In the genomic region with DNA sequence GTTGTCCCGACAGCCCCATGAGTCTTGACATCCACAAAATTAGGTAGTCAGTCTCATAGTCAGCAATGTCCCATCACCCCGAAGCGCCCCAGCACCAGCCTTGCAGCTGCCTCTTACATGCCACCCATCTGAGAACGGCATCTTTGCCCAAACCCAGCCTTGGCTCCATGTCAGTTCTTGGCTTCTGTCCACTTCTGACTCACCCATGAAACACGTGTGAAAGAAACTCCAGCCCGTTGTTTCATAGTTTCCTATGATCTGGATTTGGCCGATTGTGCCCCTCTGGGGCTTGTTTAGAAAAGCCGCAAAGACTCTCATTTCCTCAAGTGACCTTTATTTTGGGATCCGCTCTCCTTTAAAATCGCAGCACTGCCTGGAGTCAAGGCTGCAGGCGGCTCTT, we compare ENCODE assay signal across 10 mouse cellular contexts. TPM values are rescaled to one million over a fixed set of nuclear protein-coding genes. Genes with fewer than 3 reads are reported as not detected.
A peak's percentile ranks its signal among the peaks of the same experiment; 100 is the strongest.
DNase-seq lines count a peak whose midpoint lies in the region; ATAC-seq and TF ChIP-seq lines count a peak whose summit lies in the region.
"Had no signal": no experiment of that assay in that cellular context is flagged by ENCODE, and none has a peak within 500 bp of the region (broad histone marks: within the 10 kb centered on the region; RNA-seq: fewer than 3 reads in every experiment).

No protein-coding gene starts in this region.

- no peak overlapping the region for H3K4me3 ChIP-seq in forebrain, postnatal 0 days (ENCODE audit: low read depth, low read length)
- H3K4me3 ChIP-seq in forebrain, embryonic 16.5 days (replicated peaks; ENCODE audit: low read length) = no peak overlapping the region
- H3K4me3 ChIP-seq in liver, embryonic 11.5 days (ENCODE audit: low read depth, low read length) = no peak overlapping the region

- no peaks in the 10 kb centered on the region for H3K27me3 ChIP-seq in forebrain, postnatal 0 days (ENCODE audit: insufficient read depth, low read length)
- no peaks in the 10 kb centered on the region for H3K27me3 ChIP-seq in forebrain, embryonic 16.5 days (replicated peaks; ENCODE audit: control insufficient read depth, insufficient read depth, low read length)
- H3K27me3 ChIP-seq in liver, embryonic 11.5 days (replicated peaks; ENCODE audit: control insufficient read depth, insufficient read depth, low read length) = no peaks in the 10 kb centered on the region

- H3K36me3 ChIP-seq in forebrain, postnatal 0 days (ENCODE audit: insufficient read depth) = peaks cover 16% of the 10 kb centered on the region
- H3K36me3 ChIP-seq in forebrain, embryonic 16.5 days (ENCODE audit: control insufficient read depth, insufficient read depth) = peaks cover 2% of the 10 kb centered on the region; the same call in 1 of the 2 replicates
- peaks cover 1% of the 10 kb centered on the region; the same call in 1 of the 2 replicates for H3K36me3 ChIP-seq in liver, embryonic 11.5 days (ENCODE audit: control insufficient read depth, insufficient read depth, low read length)

- peaks cover 25% of the 10 kb centered on the region for H3K4me1 ChIP-seq in forebrain, postnatal 0 days (ENCODE audit: insufficient read depth)
- peaks cover 37% of the 10 kb centered on the region for H3K4me1 ChIP-seq in forebrain, embryonic 16.5 days (replicated peaks; ENCODE audit: control insufficient read depth, insufficient read depth, low read length)
- peaks cover 16% of the 10 kb centered on the region for H3K4me1 ChIP-seq in liver, embryonic 11.5 days (replicated peaks; ENCODE audit: control insufficient read depth, insufficient read depth, low read length)

- DNase-seq in forebrain, postnatal 0 days = peak; percentile 66
- DNase-seq in urinary bladder, postnatal 25 days (ENCODE audit: low spot score) = peak; percentile 59
- DNase-seq in urinary bladder, postnatal 10 days (ENCODE audit: low spot score) = no peak
- peak; percentile 80 for DNase-seq in heart, adult 8-10 months (ENCODE audit: low spot score)
- peak; percentile 89 for DNase-seq in lung, postnatal 10 days
- no peak for DNase-seq in embryo, embryonic 9.5 days (ENCODE audit: extremely low spot score)
- DNase-seq in liver, embryonic 11.5 days (ENCODE audit: low spot score) = no peak

- 36% methylated on average over 11 of the region's 11 CpGs for WGBS in forebrain, postnatal 0 days
- WGBS in forebrain, embryonic 16.5 days = 50% methylated on average over 11 of the region's 11 CpGs
- WGBS in liver, embryonic 11.5 days = 88% methylated on average over 11 of the region's 11 CpGs

- no peak overlapping the region for H3K27ac ChIP-seq in forebrain, postnatal 0 days (ENCODE audit: low read depth, low read length)
- no peak overlapping the region for H3K27ac ChIP-seq in forebrain, embryonic 16.5 days (ENCODE audit: low read length)
- no peak overlapping the region for H3K27ac ChIP-seq in liver, embryonic 11.5 days (ENCODE audit: low read depth, low read length)

- H3K4me2 ChIP-seq in forebrain, postnatal 0 days (ENCODE audit: low read depth) = no peak overlapping the region
- H3K4me2 ChIP-seq in forebrain, embryonic 16.5 days (ENCODE audit: low read length) = no peak overlapping the region
- no peak overlapping the region for H3K4me2 ChIP-seq in liver, embryonic 11.5 days

- no peak overlapping the region for H3K9ac ChIP-seq in forebrain, postnatal 0 days
- H3K9ac ChIP-seq in forebrain, embryonic 16.5 days (replicated peaks; ENCODE audit: low read depth, low read length) = no peak overlapping the region
- no peak overlapping the region for H3K9ac ChIP-seq in liver, embryonic 11.5 days (ENCODE audit: low read depth, low read length)

- no peak for TF ChIP-seq CTCF in forebrain, postnatal 0 days (IDR thresholded peaks at IDR 0.05; ENCODE audit: low read depth)

- ATAC-seq in forebrain, postnatal 0 days = no peak
- ATAC-seq in forebrain, embryonic 16.5 days = no peak
- no peak for ATAC-seq in liver, embryonic 11.5 days (replicated peaks; ENCODE audit: low FRiP score)

- no peaks in the 10 kb centered on the region for H3K9me3 ChIP-seq in forebrain, postnatal 0 days (ENCODE audit: low read length)
- no peaks in the 10 kb centered on the region for H3K9me3 ChIP-seq in forebrain, embryonic 16.5 days (ENCODE audit: control insufficient read depth, low read length)
- no peaks in the 10 kb centered on the region for H3K9me3 ChIP-seq in liver, embryonic 11.5 days (ENCODE audit: control insufficient read depth, low read length)

RNA-seq across cellular contexts. Expression of a gene that starts 22.1 kb away (rescaled TPM):
- 42.7 and 49.1 TPM in 2 replicates for total RNA-seq in forebrain, postnatal 0 days (2014; rRNA removed)
- 111 and 126 TPM in 2 replicates for polyA plus RNA-seq in forebrain, postnatal 0 days (2015; fragmentation: Nextera tagmentation; extraction: Ambion mirVana)
- polyA plus RNA-seq in forebrain, embryonic 16.5 days (2015; fragmentation: Nextera tagmentation; extraction: Ambion mirVana) = 81.3 and 82.9 TPM in 2 replicates
- total RNA-seq in heart, adult 8-10 months (2022) = 10 to 100 TPM; 14.9 to 19.0 (median 16.7) TPM
- polyA plus RNA-seq in liver, embryonic 11.5 days (2014; fragmentation: Nextera tagmentation; extraction: Ambion mirVana) = 23.2 and 23.7 TPM in 2 replicates

RNA-seq across cellular contexts. Expression of a gene that starts 52.3 kb away (rescaled TPM):
- 78.5 and 89.5 TPM in 2 replicates for total RNA-seq in forebrain, postnatal 0 days (2014; rRNA removed)
- 76.7 and 96.1 TPM in 2 replicates for polyA plus RNA-seq in forebrain, postnatal 0 days (2015; fragmentation: Nextera tagmentation; extraction: Ambion mirVana)
- polyA plus RNA-seq in forebrain, embryonic 16.5 days (2015; fragmentation: Nextera tagmentation; extraction: Ambion mirVana) = 104 and 121 TPM in 2 replicates
- total RNA-seq in heart, adult 8-10 months (2022) = 10 to 100 TPM; 71.5 to 84.8 (median 75.1) TPM
- polyA plus RNA-seq in liver, embryonic 11.5 days (2014; fragmentation: Nextera tagmentation; extraction: Ambion mirVana) = 48.1 and 49.3 TPM in 2 replicates

RNA-seq across cellular contexts. Expression of a gene that starts 56.1 kb away (rescaled TPM):
- 0.29 and 0.54 TPM in 2 replicates for total RNA-seq in forebrain, postnatal 0 days (2014; rRNA removed)
- 0.25 and 1.0 TPM in 2 replicates for polyA plus RNA-seq in forebrain, postnatal 0 days (2015; fragmentation: Nextera tagmentation; extraction: Ambion mirVana)
- 0.23 and 0.35 TPM in 2 replicates for polyA plus RNA-seq in forebrain, embryonic 16.5 days (2015; fragmentation: Nextera tagmentation; extraction: Ambion mirVana)
- total RNA-seq in heart, adult 8-10 months (2022) = not detected
- 0.29 TPM in 1 of 2 replicates, not detected in the other for polyA plus RNA-seq in liver, embryonic 11.5 days (2014; fragmentation: Nextera tagmentation; extraction: Ambion mirVana)
- polyA plus RNA-seq: limb, embryonic 11.5 days; spleen, adult 2 months had no signal

RNA-seq across cellular contexts. Expression of a gene that starts 56.2 kb away (rescaled TPM):
- total RNA-seq in forebrain, postnatal 0 days (2014; rRNA removed) = 115 and 132 TPM in 2 replicates
- polyA plus RNA-seq in forebrain, postnatal 0 days (2015; fragmentation: Nextera tagmentation; extraction: Ambion mirVana) = 663 and 665 TPM in 2 replicates
- 562 and 563 TPM in 2 replicates for polyA plus RNA-seq in forebrain, embryonic 16.5 days (2015; fragmentation: Nextera tagmentation; extraction: Ambion mirVana)
- 1,000 to 10,000 TPM; 1,906 to 1,974 (median 1,950) TPM for total RNA-seq in heart, adult 8-10 months (2022)
- 625 and 635 TPM in 2 replicates for polyA plus RNA-seq in liver, embryonic 11.5 days (2014; fragmentation: Nextera tagmentation; extraction: Ambion mirVana)

Comparison
In these comparisons a context has a peak if more than half of its experiments do, and no peak if none do; other contexts are left out.
1. DNase-seq: peak in forebrain, postnatal 0 days (single experiment), urinary bladder, postnatal 25 days (single experiment), heart, adult 8-10 months (single experiment) and lung, postnatal 10 days (single experiment); none in urinary bladder, postnatal 10 days (single experiment), embryo, embryonic 9.5 days (single experiment) and liver, embryonic 11.5 days (single experiment).